Mouse (Mus musculus): ENCODE data around the gene Rab10. TPM values are rescaled to one million over a fixed set of nuclear protein-coding genes. Genes with fewer than 3 reads are reported as not detected.
"Not testable (repeated sequence)": the region's sequence is repeated elsewhere in the genome, so short reads cannot be mapped to it uniquely, and the experiment has no call there.

Rab10 gene
- total RNA-seq, 2 experiments from 2014 or later, result 213 to 233 TPM

- DNase-seq (ENCODE audit: low spot score in 2 of 2), result not testable (repeated sequence)
Observed at GRCm38 (mm10) chr12:3297622-3298021, 12.1 kb downstream of the Rab10 start.

- no peak for DNase-seq (ENCODE audit: low spot score in 2 of 2)
Observed at GRCm38 (mm10) chr12:3296056-3296455, 13.7 kb downstream of the Rab10 start.

GRCm38 (mm10) chr12:3291849-3292248 is 17.9 kb downstream of the Rab10 start:
- DNase-seq (ENCODE audit: low spot score in 2 of 2), result no peak

GRCm38 (mm10) chr12:3291038-3291437 is 18.7 kb downstream of the Rab10 start:
- DNase-seq (ENCODE audit: low spot score in 2 of 2), result no peak

- no peak for DNase-seq (ENCODE audit: low spot score in 2 of 2)
Observed at GRCm38 (mm10) chr12:3288440-3288839, 21.3 kb downstream of the Rab10 start.

GRCm38 (mm10) chr12:3285919-3286318 is 23.9 kb downstream of the Rab10 start:
- no peak for DNase-seq (ENCODE audit: low spot score in 2 of 2)

- no peak for DNase-seq (ENCODE audit: low spot score in 2 of 2)
Observed at GRCm38 (mm10) chr12:3285377-3285776, 24.4 kb downstream of the Rab10 start.

GRCm38 (mm10) chr12:3284463-3284862 is 25.3 kb downstream of the Rab10 start:
- DNase-seq (ENCODE audit: low spot score in 2 of 2), result no peak

GRCm38 (mm10) chr12:3283829-3284440 is 25.8 kb downstream of the Rab10 start:
- no peak for DNase-seq (ENCODE audit: low spot score in 2 of 2)

GRCm38 (mm10) chr12:3282954-3283353 is 26.8 kb downstream of the Rab10 start:
- no peak for DNase-seq (ENCODE audit: low spot score in 2 of 2)

GRCm38 (mm10) chr12:3282520-3282919 is 27.2 kb downstream of the Rab10 start:
- DNase-seq (ENCODE audit: low spot score in 2 of 2), result no peak

- DNase-seq (ENCODE audit: low spot score in 2 of 2), result no peak
Observed at GRCm38 (mm10) chr12:3278880-3279339, 30.9 kb downstream of the Rab10 start.

- DNase-seq (ENCODE audit: low spot score in 2 of 2), result no peak
Observed at GRCm38 (mm10) chr12:3270818-3271217, 39.0 kb downstream of the Rab10 start.

GRCm38 (mm10) chr12:3267397-3267796 is 42.4 kb downstream of the Rab10 start:
- no peak for DNase-seq (ENCODE audit: low spot score in 2 of 2)

- no peak for DNase-seq (ENCODE audit: low spot score in 2 of 2)
Observed at GRCm38 (mm10) chr12:3265188-3265587, 44.6 kb downstream of the Rab10 start.

- DNase-seq (ENCODE audit: low spot score in 2 of 2), result no peak
Observed at GRCm38 (mm10) chr12:3264449-3264848, 45.3 kb downstream of the Rab10 start.

GRCm38 (mm10) chr12:3261596-3261995 is 48.2 kb downstream of the Rab10 start:
- no peak for DNase-seq (ENCODE audit: low spot score in 2 of 2)

- no peak for DNase-seq (ENCODE audit: low spot score in 2 of 2)
Observed at GRCm38 (mm10) chr12:3255966-3256365, 53.8 kb downstream of the Rab10 start.

- DNase-seq (ENCODE audit: low spot score in 2 of 2), result no peak
Observed at GRCm38 (mm10) chr12:3255435-3255834, 54.3 kb downstream of the Rab10 start.

GRCm38 (mm10) chr12:3253591-3253990 is 56.2 kb downstream of the Rab10 start:
- DNase-seq (ENCODE audit: low spot score in 2 of 2), result no peak

- no peak for DNase-seq (ENCODE audit: low spot score in 2 of 2)
Observed at GRCm38 (mm10) chr12:3246091-3246490, 63.7 kb downstream of the Rab10 start.

GRCm38 (mm10) chr12:3239544-3239943 is 70.2 kb downstream of the Rab10 start:
- DNase-seq (ENCODE audit: low spot score in 2 of 2), result no peak

GRCm38 (mm10) chr12:3238361-3239051 is 71.3 kb downstream of the Rab10 start:
- no peak for DNase-seq (ENCODE audit: low spot score in 2 of 2)
